Mouse (Mus musculus): ENCODE data around the gene Lypd6. TPM values are rescaled to one million over a fixed set of nuclear protein-coding genes. Genes with fewer than 3 reads are reported as not detected.

The Lypd6 gene
- total RNA-seq, 1 experiment from 2014 or later: 9.3 TPM

DNA sequence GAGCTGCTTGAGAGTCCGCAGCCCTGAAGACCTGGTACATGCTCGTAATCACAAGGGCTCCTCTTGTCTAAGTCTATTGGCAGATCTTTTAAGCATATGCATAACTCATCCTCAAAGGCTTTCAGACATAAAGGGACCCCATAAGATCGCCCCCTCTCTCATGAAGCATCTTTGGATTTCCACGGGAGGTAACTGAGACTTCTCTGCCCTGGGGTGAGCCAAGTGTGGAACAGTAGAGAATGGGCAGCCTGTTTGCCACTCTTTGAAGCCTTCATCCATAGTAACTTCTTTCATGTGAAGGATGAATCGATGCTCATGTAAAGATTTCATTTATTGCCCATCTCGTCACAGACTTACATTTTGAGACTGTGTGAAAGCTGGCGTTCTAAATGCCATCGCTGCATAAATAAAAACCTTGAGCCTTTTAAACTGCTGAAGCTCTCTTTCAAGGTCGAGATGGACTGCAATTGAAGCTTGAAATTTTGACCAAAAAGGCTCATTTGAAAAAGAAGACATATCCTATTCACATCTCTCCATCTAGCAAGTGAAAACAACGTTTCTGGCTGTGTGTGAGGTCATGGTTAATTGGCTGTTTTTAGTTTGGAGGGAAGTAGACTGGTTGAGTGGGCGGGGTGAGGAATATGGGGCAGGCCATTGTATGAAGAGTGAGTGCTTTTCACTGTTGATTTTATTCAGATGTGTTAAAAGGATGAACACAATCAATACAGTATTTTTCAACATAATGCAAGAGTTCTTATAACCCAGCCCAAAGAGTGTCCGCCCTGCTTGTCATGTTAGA, 107.7 kb downstream of the Lypd6 start:
- no peak for DNase-seq

DNA sequence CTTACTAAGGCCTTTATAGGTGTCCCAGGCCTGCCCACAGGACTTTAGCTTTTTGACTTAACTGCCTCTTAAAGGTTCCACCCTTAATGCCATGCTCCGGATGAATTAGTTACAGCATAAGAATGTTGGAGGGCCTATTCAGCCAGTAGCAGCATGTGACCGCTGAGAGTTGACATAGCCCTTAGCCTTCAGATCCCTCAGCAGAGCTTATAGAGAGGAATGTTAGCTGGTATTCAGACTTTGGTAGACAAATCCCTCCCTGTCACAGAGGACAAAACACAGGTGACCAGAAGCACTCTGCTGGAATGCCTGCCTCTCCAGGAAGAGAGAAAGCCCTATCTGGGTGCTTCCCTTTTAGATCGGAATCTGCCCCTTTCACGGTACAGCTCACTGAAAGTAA, 109.5 kb downstream of the Lypd6 start:
- DNase-seq: no peak

DNA sequence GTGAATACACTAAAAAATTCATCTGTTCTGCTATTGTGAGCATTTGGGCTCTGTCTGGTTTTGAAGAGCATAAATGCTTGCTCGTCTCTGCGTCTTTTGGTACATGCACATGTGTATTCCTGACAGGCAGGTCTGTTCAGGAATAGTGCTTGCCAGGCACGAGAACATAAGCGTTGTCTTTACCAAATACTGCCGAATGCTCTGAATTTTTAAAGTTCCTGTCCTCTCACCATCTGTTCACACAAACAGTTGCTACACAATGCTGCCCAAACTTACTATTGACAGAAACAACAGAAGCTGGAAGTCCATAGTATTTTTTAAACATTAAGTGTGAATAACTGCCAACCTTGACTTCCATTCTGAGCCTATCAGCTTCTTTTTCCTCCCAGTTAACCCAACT, 112.9 kb downstream of the Lypd6 start:
- DNase-seq: no peak

DNA sequence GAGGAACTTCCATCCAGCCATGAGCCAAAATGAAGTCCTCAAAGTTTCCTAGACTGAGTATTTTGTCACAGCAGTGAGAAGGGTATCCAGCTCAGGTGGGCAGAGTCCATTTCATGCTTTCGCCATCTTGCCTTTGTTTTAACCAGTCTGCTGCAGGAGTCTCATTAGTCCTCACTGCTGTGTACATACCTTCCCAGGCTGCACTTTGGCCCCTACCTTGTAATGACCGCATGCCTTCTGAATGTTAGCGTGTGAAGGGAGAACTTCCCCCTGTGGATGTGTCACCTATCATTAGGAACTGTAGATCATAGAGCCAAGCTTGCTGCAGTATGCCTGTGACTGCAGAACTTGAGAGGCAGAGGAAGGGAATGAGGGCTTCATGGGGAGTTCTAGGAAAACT, 114.2 kb downstream of the Lypd6 start:
- DNase-seq: no peak

DNA sequence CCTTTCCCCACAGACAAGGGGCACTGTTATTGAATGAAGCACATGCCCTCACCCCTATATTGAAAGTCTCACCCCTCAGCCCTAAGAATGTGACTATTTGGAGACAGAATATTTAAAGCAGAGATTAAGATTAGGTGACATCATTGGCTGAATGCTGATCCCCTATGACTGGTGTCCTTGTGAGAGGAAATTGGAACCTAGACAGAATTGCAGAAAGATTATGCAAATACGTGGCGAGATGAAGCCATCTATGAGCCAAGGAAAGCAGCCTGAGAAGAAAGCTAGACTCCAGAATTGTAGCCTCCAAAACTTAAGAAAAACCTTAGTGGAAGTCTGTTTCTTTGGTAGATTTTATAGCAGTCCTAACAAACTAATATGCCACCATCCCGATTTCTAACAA, 115.1 kb downstream of the Lypd6 start:
- peak; percentile 10 for DNase-seq

DNA sequence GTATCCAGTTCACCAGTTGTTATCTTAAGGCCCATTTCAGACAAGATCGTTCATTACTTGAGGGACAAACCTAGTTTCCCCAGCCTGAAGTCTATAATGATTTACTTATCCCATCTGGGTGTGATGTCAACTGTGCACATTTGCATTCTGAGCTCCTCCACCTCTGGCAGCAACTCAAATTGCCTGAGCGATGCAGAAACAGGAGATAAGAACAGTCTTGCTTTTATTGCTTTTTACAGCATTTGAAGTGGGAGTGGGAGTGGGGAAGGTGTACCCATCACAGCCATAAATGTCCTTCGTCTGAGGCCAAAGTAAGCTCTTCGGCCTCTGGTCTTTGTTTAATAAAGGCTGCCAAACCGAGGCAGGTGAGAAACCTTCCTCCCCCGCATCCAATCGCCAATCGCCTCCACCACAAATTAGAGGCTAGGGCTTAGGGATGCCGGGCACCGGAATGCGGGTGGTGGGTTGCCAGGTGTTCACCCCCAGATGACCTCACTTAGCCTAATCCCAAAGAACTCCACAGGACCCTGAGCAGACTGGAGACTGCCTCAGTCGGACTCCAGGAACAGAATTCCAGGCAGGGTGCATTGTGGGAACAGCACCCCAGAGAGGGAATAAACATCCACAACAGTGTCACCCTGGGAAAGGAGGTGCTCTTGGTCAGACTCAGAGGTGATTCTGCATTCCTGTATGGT, 120.6 kb downstream of the Lypd6 start:
- no peak for DNase-seq

DNA sequence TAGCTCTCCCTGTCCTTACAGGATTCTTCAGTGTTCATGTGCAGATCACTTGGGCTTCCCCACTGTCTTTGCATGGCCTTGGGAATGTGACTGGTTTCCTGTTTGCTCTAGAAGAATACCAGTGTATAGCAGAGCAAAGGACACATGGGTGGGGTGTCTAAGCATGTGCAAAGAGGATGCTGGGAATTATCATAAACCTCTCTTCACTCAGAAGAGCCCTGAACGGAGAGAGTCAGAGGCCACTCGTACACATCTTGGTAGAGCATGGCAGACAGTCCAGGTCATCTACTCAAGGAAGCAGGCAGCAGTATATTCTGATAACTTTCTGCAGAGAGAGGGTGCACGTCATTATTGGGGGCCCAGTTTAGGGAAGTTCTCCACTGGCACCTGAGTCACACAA, 122.6 kb downstream of the Lypd6 start:
- DNase-seq: no peak

DNA sequence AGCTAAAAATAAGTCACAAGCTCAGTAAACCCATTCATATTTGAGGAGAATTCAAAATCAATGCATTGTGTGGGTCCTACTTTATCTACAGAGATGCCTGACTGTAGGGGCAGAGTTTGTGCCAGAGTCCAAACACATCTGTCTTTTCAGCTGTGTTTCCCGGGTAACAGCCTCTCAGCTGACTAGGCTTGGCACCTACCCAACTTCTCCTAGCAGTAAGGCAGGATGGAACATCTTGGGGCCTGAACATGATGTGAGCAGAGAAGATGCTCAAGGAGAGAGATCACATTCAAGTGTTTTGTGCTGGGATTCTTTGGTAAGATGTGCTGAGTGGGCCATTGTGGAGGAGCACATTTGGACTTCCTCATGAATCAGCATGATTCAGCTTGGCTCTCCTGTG, 130.5 kb downstream of the Lypd6 start:
- peak; percentile 16 for DNase-seq

DNA sequence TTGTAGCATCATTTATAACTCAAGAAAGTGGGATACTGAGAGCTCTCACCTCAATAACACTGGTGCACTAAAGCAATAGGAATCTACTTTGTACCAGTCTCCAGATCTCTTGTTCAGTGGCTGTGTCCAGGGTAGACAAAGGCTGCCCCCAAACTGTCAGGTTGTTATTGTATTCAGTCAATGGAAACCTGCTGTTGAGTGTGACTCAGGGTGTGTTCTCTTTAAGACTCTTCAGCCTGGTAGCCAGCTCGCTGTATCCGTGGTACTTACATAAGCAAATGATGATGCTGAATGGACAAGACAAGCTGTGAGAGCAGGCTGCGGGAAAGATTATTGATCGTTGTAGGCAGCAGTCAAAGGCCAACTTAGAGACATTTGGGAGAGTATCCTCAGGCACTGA, 131.6 kb downstream of the Lypd6 start:
- DNase-seq: no peak

DNA sequence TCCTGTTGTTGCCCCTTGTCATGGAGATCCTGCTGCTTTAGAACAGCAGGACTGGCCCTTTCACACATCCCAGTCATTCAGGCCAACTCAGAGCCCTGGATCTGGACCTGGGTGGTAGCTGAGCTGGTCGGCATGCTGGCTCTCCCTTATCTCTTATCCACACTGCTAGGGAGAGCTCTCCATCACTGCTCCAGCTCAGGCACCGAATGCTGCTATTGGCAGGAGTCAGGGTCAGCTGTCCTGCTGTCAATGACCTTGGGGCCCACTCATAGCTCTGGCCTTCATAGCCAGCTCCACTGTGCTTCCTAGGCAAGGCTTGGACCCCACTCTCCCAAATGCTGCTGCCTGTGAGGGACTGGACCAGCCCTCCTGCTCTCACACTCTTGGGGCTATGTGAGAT, 134.3 kb downstream of the Lypd6 start:
- DNase-seq: peak; percentile 63

DNA sequence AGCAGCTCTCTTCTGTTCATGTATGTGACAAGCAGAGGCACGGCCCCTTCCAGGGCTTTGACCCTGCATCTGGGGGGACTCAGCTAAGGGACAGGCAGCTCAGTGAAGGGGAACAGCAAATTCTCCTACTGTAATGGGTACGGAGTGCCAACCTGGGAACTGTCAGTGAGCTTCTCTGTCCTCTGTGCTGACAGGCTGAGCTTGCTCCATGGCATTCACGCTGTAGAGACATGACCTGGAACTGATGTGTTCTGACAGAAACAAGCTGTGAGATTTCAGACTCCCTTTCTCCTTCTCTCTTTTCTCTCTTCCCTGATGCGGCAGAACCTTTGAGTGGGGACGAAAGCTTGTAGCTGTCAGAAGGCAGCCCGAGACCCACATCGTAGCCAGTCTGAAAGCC, 154.3 kb downstream of the Lypd6 start:
- DNase-seq: no peak

DNA sequence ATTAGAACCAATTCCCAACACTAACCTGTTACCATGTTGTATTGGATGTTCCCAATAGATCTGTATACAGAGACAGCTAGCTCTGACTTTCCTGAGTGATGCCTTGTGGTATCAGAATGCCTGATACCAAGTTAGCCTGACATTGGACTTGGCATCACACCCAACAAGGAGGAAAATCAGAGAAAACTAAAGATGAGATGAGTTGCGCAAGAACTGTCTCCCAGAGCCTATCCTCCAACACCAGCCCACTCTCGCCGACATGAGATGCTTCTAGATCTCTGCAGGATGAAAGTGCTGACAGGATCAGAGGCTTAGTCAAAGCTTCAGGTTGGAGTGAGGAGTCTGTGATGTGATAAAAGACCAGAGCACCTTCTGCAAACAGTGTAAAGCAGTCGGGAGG, 158.8 kb downstream of the Lypd6 start:
- no peak for DNase-seq

DNA sequence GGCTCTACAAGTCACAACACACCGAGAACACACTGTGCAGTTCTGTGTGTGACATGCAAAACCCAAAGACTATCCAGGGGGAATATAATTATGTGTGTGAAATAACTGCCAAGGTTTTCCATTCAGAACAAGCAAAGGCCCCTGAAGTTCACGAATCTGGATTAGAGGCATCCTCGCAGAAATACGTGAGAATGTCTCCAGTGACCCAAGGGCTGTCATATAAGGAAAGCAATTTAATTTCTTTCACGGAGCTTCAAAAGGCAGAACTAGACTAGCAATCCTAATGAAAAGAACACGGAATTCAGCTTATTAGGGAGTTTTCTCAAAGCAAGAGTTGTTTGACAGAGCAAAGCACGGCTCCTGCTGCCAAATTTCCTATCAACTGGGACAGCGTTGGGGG, 167.3 kb downstream of the Lypd6 start:
- no peak for DNase-seq

Other genes with a start within 250 kb of the Lypd6 start
- gene Mmadhc, start 230.4 kb downstream of the Lypd6 start, total RNA-seq (2021): 110 and 114 TPM in 2 replicates

All from adrenal gland, postnatal 14 days (tissue).